Mouse (Mus musculus): Measurements from ENCODE around the gene Dlg1.
A peak's percentile ranks its signal among the peaks of the same experiment; 100 is the strongest.

Dlg1 gene

DNA sequence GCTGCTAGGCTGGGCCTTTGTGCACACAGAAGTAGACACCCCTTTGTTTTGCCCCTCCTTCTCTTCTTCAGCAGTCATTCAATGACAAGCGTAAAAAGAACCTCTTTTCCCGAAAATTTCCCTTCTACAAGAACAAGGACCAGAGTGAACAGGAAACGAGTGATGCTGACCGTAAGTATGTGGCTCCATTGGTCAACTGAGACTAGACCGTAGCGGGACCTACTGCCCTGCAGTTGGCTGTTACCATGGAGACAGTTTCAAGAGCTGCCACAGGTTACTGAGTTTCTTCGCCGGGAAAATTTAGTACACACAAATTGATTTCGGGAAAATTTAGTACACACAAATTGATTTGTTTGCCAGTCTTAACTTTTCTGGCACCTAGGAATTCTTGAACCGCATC, 183.5 kb downstream of the Dlg1 start:
- DNase-seq (ENCODE audit: low spot score in 2 of 2): no peak

DNA sequence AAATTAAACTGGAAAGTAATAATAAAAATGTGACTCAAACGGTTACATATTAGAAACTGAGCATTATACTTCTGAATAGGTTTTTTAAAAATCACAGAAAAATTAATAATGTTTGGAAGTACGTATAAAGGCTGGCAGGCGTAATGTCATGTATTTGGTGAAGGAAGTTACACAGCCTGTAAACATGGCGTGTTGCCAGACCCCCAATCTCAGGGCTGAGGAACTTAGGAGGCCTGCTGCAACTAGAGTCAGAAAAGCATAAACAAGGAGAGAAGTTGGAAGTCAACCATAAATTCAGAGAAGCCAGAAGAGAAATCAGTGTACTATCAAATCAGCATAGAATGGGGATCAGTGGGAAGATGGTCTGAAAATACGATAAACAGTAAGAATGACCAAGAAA, 200.7 kb downstream of the Dlg1 start:
- DNase-seq (ENCODE audit: low spot score in 2 of 2): no peak

DNA sequence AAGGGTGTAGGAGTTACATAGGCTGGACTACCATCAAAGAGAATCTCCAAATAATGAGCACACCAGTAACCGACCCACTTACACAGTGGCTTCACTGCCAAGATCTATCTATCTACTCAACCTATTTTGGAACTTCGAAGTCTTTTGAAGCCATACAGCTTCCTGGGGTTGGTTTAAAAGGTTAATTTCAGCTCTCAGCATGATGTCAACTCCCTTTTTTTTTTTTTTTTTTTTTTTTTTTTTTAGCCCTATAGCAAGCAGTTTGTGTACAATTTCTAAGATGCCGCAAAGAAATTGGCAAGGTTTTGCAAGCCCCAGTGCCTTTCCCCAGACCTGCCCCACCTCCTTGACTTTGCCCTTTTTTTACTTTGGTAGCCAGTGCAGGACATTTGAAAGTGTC, 202.0 kb downstream of the Dlg1 start:
- DNase-seq (ENCODE audit: low spot score in 2 of 2): no peak

DNA sequence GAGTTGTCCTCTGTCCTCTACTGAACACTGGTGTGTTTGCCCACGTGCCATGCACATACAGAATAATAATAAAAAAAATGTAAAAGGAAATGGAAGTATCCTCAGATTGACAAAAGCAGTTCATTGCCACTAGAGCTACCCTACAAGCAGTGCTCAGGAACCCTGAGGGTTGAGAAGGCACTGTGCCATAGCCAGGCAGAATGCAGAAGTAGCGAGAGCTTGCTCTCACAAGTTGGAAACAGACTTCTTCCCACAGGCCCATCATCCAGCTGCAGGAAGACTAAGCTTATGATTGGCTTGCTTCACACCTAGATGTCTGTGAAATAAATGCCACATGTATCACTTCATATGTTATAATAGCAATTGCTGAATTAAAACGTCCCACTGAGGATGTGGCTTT, 203.7 kb downstream of the Dlg1 start:
- peak in 1 of 2 experiments; percentile 1 for DNase-seq (ENCODE audit: low spot score in 2 of 2)

DNA sequence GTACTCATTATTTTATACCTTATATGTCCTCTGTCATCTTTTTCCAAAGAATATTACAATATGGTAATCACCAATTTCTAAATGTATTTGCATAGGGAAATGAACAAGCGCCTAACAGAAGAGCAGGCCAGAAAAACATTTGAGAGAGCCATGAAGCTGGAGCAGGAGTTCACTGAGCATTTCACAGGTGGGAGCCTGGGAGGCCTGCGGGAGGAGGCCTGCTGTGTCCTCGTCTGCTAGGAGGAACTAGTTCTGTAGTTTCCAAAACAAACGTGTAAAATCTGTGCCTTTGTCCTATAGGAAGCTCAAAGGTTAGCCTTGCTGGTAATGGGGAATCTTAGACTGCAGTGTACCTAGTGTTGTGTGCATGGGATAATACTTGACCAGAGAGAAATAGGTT, 204.5 kb downstream of the Dlg1 start:
- no peak for DNase-seq (ENCODE audit: low spot score in 2 of 2)

DNA sequence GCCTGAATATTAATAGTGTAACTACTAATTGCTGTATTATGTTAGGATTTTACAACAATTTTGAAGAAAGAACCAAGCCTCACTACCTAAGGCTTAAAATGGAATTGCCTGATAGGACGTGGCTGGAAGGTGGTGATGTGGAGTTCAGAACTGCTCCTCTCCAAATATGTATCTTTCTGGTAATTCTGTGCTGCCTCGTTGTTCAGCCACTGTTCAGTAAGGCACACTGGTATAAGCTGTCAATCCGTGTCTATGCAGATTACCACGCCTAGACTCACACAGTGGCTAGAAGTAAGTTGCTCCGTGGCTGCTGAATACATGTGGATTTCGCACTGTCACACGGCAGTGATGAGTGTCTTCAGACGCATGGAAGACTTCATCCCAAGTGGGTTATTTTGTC, 210.5 kb downstream of the Dlg1 start:
- no peak for DNase-seq (ENCODE audit: low spot score in 2 of 2)

DNA sequence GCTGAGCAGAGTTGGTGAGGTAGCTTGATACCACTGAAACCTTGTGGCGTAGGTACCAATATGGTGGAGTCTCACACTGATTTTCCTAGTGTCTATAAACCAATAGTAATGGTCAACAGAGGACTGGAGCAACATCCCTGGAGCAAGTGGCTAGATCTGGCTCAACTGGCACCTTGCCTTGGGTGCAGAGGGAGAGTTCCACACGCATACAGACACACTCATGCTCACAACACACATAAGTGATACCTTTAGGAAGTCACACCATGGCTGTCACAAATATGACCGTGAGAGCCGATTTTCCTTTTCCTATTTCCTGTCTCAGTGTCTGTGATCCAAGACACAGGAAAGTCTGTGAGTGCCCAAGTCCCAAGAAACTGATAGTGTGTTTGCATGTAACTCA, 212.1 kb downstream of the Dlg1 start:
- DNase-seq (ENCODE audit: low spot score in 2 of 2): no peak

DNA sequence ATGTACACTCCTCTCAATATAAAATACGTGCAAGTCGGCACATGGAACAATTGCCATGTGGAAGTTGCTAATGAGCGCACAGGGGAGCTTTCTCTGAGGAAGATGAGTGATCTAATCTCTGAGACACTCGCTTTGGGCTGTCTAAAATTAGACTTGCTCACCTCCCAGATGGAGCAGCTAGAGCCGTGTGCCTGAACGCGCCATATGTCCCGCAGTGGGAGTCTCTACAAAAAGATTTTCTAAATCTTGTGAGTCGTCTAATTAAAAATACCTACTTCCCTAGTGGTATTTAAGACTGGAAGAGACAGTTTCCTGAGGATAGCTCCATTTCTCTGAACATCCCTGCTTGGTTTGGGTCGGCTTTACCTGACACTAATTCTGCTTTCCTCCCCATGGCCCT, 213.1 kb downstream of the Dlg1 start:
- DNase-seq (ENCODE audit: low spot score in 2 of 2): peak; percentile 75 to 86

DNA sequence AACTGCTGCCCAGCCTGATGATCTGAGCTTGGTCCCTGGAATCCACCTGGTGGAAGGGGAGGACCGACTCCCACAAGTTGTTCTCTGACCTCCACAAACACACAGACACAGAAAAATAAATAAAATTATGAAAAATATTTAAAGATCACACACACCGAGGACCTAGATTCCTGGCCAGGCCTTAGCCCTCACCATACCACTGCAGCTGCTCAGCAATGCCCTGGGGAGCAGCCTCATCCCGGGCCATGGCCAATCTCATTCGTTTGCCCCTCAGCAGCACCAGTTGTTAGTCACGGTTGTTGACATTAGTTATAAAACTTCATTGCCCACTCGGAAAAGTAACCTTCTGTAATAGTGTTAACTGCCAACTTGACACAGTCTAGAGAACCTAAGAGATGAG, 214.8 kb downstream of the Dlg1 start:
- DNase-seq (ENCODE audit: low spot score in 2 of 2): no peak

DNA sequence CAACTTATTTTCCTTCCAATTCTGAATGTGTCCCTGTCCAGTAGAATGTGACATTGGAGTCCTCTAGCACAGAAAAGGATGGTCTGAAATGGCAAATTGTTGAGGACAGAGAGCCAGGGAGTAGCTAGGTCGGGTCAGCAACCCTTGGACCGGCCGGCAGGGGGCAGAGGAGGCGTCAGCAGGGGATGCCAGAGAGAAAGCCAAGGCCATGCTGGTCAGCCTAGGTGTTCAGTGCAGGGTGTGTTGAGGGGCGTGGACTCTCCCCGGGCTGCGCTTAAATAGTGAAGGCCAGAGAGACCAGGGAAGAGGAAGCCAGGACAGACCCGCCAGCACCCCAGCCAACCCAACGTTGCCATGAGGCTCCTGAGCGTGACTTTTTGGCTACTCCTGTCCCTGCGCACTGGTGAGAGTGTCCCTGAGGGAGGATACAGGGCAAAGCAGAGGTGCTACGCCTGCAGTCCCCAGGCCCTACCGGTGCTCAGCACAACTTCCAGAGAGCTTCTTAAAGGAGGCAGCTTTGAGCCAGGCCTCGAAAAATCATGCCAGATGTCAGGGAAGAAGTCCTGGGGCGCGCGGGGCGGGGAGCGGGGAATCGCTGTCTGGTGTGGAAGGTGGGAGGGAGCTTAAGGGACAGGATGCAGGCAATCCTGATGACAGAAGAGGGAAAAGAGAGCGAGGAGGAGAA, 215.5 kb downstream of the Dlg1 start, which contains the start of gene Meltf:
Gene Meltf (plus strand): TSS at position 238 of the 685 bp plus-strand sequence.
- DNase-seq (ENCODE audit: low spot score in 2 of 2): no peak

DNA sequence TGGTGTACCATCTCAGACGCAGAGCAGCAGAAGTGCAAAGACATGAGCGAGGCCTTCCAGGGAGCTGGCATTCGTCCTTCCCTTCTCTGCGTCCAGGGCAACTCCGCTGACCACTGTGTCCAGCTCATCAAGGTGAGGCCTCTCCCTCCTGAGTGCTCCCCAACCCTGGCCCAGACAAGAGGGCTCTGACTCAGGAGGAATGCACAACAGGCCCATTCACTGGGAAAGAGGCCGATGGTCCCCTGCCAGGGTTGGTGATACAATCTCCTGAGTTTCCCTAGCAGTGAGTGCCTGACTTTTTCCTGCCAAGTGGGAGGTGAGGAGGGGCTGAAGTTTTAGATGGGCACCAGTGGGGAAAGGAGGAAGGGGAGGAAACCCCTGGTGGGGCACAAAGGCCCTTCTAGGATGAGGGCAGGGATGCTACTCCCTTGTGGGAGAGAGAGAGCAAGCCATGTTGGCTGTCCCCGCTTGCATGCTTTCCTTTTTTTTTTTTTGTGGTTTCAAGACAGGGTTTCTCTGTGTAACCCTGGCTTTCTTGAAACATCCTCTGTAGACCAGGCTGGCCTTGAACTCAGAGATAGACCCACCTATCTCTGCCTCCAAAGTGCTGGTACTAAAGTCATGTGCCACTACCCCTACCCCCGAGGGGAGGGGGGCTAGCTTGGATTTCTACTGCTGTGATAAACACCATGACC, 217.1 kb downstream of the Dlg1 start:
- no peak for DNase-seq (ENCODE audit: low spot score in 2 of 2)

DNA sequence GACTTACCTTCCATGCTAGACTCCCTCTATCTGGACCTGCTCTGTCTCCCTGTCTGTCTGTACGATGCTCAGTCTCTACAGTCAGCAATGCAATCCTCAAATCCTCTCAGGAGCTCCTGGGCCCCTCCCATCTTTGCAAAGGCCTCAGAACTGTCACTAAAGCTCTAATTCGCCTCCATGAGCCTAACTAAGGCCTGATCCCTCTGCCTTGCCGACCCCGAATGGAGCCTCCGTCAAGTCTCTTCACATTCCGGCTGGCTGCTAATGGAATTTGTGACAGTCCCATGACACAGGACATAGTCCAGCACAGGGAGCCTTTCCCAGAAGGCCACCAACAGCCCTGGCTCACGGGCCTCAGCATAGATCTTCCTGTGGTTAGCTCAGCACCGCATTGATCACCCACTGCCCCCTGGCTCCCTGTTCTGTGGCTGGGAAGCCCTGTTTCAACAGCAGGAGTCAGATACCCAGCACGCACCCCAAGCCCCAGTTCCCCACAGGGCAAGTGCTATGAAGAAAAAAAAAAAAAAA, 219.2 kb downstream of the Dlg1 start:
- no peak for DNase-seq (ENCODE audit: low spot score in 2 of 2)

DNA sequence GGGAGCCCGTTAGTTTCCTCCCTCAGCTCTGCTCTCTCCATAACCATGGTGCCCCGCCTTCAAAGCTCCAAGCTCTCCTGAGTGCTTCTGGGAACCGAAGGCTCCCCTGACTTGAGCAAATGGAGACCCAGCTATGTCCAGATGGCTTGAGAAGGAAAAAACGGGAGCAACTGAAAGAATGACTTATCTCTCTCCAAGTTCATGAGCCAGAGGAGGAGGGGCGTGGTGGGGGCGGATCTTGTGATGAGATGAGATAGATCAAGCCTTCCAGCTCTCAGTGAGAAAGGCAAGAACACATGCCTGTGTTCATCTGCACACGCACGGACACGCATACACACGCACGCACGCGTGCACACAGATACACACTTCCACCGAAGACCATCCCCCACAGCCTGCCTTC, 220.1 kb downstream of the Dlg1 start:
- DNase-seq (ENCODE audit: low spot score in 2 of 2): no peak

DNA sequence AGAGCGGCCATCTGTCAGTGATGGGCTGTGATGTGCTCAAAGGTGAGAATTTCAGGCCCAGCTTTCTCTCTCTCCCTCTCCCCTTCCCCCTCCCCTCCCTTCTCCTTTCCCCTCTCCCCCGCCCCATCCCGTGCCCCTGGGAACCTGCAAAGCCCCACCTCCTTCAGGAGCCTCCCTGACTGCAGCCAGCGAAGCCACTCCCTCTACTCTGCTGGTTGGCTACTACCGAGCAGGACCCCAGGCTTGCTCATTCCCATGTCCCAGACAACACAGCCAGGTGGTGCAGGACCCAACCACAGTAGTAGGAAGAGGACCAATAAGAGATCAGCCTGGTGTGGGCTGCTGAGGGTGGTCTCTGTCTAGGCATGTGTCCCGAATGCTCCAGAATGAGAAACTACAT, 220.7 kb downstream of the Dlg1 start:
- DNase-seq (ENCODE audit: low spot score in 2 of 2): no peak

DNA sequence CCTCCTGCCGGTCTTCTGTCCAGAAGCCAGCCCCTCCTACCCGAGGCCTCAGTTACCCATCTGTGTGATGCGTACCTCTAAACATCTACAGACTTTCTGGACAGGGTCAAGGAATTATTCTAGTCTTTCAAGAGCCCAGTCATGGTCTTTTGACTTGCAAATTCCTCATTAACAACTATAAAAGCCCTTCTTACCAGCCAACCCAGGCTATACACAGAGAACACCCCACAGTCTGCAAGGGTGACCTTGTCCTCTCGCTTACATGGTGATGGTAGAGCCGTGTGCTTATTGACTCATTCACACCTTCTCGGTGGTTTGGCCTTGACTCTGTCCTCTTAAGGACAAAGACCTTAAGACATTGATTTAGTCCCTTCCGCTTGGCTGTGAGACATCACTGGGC, 227.7 kb downstream of the Dlg1 start:
- no peak for DNase-seq (ENCODE audit: low spot score in 2 of 2)

DNA sequence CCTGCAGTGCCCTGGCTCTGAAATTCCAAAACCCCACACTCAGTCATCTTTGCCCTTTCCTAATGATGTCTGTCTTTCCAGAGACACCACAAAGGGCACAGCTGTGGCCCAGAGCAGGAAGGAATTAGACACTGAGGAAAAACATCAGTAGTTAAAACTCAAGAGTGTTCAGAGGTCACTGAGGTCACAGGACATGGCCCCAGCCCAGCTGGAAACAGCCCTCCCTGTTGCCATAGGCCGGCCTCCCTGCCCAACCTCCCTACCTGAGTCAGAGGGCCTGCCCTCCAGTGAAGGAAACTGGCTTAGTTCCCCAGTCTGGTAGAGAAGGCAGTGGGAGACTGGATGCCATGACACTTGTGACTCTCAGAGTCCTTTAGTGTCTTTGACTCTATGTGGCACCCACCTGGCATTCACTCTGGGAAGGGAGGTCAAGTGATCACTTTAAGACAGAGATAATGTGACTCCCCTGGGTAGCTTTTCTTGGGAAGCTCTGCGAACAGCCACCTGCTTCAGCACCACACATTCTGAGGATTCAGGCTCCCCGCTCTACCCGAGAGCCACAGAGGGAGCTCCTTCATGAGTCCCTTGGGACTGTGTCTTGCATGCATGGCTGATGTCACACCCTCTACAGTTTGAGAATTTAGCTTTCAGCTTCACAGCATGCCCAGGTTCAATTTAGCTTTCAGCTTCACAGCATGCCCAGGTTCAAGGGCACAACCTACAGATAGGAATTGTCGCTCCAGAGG, 230.3 kb downstream of the Dlg1 start:
- no peak for DNase-seq (ENCODE audit: low spot score in 2 of 2)

DNA sequence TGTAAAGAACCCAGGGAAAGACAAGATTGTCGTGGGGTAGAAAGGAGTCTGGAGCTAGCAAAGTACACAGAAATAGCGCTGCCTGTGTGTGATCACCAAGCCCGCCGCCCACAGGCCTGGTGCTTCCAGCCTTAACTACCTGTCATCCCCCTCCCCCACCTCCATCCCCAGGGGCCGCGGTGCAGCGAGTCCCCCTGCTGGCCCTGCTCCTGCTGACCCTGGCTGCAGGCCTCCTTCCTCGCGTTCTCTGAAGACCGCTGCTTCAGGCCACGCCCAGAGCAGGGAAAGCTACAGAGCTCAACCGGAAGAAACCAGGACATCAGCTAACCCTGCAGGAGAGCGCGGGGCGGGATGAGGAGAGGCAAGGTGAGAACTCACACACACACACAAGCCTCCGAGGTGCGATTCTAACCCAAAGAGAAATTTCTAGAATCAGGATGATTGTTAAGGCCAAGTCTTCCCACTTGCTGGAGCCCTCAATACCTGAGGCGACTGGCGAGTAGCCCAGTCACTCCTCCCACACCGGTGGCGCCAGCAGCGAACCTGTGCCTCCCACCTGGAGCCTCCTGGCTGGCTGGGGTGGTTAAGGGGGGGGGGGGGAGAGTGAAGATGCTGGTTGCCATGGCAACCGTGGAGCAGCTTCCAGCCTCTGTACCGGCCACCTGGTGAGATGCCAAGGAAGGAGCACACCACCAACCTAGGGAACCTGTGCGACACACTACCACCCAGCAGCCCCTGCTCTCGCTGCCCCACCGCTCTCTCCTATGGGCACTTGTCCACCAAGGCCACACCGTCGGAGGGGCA, 233.9 kb downstream of the Dlg1 start:
- peak; percentile 76 to 86 for DNase-seq (ENCODE audit: low spot score in 2 of 2)

DNA sequence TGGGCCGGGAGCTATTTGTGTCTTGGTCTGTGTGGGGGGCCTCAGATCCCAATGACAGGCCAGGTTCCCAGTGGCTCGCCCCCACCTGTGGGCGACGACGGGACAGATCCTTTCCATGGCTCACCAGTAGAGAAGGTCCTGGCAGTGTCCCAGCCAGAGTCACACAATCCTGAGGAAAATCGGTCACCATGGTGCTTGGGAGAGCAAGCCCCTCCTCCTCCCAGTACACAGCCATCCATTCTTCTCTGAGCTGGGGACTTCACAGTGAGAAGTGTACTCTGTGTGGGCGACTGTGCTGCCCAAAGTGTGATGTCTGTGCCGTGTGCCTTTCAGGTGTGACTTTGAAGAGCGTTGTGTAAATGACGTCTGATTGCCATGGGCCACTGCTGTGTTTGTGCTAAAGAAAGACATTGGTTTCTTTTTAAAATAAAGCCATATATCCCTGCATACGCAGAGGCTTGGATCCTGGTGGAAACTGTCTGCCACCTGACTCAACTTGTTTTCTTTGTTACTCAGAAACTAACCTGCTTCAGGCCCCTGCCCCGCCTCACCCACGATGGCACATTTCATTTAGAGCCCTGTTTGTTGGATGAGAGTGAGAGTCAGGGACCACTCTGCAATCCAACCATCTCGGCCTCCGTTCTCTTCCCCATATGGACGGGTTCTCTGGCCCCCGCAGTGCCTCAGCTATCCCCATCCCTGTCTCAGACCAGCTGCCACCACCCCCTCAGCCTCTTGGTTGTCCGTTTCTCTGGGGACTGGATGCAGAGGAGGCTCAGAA, 235.5 kb downstream of the Dlg1 start:
- peak; percentile 92 to 95 for DNase-seq (ENCODE audit: low spot score in 2 of 2)

DNA sequence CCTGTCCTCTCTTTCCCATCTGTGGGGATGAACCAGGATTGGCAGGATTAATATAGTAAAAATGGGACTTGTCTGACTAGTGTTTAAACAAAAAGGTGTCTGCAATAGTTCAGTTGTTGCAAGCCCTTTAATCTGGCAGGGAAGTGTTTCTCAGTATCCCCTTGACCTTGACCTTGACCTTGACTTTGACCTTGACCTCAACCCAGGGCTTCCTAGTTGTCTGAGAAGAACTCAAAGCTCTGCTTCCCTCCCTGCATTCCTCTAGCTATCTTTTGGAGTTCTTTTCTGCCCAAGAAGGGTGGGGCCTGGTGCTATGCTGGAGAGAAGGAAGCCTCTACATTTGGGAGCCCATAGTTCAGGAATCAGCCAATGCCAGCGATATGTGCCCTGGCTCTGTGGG, 238.6 kb downstream of the Dlg1 start:
- no peak for DNase-seq (ENCODE audit: low spot score in 2 of 2)

DNA sequence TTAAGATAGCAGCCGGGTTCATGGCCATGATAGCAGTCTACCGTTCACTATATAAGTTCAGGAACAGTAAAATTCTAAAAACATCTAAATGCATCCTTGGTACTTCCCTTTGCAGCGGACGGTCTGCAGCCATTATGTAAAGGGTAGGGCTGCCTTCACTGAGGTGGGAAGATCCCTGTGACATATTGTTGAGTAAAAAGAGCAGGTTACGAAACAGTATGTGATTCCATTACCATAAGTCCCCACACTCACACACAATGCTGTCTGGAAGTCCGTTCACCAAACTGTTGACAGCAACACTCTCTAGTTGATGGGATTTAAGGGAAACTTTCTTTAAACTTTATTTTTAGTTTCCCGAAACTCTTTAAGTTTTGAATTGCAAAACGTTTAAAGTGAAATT, 240.0 kb downstream of the Dlg1 start:
- no peak for DNase-seq (ENCODE audit: low spot score in 2 of 2)

DNA sequence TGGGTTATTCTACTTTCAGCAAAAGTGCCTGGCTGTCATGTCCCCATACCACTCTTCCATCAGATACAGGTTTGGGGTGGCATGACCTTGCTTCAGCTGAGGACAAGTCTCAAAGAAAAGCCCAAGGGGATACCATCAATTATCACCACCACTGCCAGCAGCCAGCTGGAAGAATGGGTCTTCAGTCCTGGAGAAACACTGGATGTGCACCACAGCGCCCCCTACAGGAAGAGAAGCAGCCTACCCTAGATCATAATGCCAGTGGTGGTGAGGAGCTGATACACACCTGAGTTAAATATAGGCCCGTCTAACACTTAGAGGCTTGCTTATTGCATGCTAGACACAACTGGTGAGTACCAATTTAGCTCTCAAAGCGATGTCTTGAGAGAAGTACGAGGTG, 242.1 kb downstream of the Dlg1 start:
- DNase-seq (ENCODE audit: low spot score in 2 of 2): no peak

Data from right cerebral cortex, postnatal 36 days (tissue).